Mouse (Mus musculus) ZHBTc4 (cell line): ENCODE results near the gene Engase.

ENCODE experiments used
- DNase-seq: peaks from one replicate; pipeline ENCODE4 v3.0.0-alpha.2; 2011; ENCODE audit warnings: low read depth, low spot score

Engase gene

GRCm38 (mm10) chr11:118453886-118454671, 22.6 kb upstream of the Engase start:
- no peak for DNase-seq

- no peak for DNase-seq
These were observed 20.8 kb upstream of the Engase start for GRCm38 (mm10) chr11:118455788-118456187.

DNA sequence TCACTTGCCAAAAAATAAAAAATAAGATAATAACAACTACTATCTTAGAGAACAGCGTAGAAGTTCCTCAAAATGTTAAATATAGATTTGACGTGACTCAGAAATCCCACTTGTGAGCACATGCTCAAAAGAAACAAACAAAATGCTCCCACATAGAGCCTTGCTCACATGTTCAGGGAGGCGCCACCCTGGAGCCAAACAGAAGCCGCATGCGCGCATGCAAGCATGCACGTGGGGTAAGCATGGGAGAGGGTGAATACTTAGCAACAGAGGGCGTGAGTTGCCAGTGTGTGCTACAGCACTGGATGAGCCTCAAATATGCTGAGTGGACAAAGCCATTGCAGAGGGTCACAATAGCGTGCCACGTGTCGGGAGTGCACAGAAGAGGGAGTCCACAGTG, 19.7 kb upstream of the Engase start:
- no peak for DNase-seq

DNA sequence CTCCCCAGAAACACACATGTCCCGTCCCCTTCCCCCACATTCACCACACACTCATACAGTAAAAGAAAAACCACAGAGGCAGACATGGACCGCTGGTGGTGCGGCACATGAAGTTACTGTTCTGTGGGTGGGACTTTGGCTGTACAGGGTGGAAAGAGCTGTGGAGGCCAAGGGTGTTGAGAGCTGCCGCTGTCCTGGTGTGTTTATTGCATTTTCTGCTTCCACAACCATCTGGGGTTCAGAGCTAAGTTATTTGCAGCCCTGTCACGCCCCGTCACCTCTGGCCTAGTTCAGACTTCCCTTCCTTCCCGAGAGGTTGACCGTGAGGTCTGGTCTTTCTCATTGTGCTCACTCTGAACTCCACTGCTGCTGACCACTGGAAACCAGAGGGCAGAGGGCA, 17.6 kb upstream of the Engase start:
- no peak for DNase-seq

DNA sequence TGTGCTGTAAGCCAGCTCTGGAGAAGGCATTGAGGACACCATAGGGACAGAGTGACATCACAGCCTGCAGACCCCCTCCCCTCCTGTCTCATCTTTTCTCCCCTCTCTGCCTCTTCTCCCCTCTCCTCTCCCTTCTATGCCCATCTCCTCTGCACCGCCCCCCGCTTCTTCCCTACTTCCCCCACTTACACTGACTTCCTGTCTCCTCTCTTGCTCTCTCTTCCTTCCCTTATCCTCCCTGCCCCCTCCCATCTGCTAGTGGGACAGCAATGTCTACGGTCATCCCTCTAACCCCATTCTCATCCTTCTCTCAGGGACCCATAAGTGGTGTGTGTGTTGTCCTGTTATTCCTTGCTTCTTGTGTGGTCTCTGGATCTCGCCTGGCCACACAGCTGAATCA, 17.1 kb upstream of the Engase start:
- DNase-seq = no peak

GRCm38 (mm10) chr11:118460280-118460679, 16.3 kb upstream of the Engase start:
- DNase-seq = peak; percentile 77

- DNase-seq = peak; percentile 74
These were observed 9.1 kb upstream of the Engase start for GRCm38 (mm10) chr11:118467441-118468035.

DNA sequence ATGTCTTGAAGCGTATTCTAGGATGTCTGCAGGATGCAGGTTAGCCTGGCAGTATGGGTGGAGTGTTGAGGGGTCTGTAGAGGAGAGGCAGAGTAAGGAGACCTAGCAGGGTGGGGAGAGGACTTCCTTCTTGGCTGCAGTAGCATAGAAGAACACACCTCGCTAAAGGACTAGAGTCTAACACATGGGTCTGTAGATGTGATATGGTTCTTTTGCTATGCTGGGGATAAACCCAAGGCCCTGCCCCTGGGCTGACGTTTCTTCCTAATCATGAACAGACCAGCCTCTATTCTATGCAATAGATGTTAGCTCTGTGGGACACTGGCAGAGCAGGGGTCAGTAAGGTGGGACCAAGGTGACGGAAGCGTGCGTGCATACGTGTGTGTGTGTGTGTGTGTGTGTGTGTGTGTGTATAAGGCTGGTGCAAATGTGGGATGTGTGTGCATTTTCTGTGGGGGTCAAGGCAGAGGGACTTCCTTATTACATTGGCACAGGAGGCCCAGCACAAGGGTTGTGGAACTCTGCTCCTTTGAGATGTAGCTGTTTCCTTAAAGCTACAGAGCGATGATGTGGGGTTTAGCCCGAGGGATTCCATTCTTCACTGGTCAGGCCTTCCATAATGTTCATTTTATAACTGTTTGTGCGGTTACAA, 7.0 kb upstream of the Engase start:
- DNase-seq = no peak

DNA sequence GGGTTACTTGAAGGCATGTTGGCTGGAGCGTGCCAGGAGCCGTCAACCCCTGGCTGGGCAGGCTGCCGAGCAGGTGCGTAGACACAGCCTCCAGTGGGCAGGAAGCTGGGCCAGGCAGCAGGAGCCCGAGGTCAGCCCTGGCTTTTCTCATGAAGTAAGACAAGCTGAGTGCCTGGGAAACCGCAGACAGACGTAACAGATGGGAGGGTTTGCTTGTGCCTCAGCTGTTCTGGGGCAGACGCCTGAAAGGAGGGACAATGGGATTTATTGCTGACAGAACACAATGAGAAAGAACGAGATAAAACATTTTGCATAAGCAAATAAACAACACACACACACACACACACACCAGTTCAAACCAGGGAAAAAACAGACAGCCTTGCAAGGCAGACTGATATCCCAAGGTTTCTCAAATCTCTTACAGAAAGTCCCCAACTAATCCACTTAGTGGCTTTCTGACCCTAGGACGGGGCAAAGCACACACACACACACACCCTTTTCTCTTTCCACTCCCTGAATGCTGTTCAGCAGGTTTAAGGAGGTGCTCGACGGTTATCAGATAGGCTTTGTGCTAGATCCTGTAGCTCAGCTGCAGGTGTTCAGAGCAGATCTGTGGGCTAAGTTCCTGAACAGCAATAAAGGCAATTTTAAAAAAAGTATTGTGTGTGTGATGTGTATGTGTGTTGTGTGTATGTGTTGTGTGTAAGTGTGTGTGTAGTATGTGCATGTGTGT, 6.2 kb upstream of the Engase start:
- DNase-seq = no peak

DNA sequence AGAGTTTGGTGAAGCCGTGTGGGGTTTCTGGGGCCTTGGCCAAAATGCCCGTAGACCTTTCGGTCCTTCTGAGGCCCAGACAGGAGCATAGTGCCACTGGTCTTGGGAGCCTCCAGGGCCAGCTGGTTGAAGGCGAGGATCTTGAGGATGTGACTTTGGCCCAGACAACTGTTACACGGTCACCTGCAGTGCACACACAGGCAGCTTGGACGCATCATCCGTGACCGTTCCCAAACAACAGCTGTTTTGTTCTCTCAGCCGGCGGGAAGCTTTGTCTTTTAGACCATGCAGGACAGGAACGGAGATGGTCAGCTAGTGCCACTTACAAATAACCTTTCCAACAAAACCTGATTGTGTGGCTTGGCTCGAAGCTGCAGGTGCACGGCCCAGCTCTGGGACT, 5.0 kb upstream of the Engase start:
- DNase-seq = no peak

DNA sequence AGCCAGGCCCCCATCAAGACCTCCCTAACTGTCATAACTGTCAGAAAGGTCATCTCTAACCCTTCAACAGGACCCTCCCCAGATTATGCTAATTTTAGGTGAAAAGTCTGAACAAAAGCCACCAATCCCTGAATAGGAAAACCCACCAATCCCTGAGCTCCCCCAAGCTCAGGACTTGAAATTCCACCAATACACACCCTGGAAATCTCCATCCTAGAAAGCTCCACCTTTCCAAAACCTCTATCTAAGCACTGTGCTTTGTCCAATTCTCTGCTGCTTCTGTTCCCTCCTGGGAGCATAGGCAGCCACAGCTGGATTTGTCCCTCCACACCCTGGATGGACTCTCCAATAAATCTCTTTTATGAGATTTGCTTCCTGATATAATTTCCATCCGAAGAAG, 3.5 kb upstream of the Engase start:
- DNase-seq = peak; percentile 76

- DNase-seq = peak; percentile 31
These were observed 2.7 kb upstream of the Engase start for GRCm38 (mm10) chr11:118473842-118474500.

DNA sequence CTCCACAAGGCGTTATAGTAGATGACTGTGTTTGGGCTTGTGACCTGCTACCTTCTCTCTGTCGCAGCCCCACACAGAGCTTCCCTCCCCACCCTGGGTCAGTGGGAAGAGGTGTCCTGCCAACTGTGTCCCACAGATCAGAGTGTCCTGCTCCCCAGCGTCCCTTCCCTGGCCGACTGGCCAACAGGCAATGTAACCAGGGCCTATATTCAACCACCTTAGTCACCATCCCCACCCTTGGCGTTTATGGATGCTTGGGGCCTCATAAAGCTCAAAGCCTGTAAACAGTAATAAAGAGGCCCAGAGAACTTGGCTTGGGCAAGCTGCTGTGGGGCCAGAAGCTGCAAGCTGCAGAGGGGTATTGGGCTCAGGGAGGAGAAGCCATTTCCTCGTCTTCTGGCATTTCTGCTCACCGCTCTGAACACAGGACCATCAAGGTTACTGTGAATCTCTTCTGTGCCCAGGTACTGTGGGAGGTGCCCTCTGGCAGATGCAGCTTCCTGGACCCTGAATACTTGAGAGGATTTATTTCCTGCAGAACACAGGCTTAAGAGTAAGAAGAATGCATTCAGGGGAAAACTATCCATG, 1.0 kb upstream of the Engase start:
- DNase-seq = no peak

- no peak for DNase-seq
These were observed 3.1 kb downstream of the Engase start for GRCm38 (mm10) chr11:118479776-118480175.

DNA sequence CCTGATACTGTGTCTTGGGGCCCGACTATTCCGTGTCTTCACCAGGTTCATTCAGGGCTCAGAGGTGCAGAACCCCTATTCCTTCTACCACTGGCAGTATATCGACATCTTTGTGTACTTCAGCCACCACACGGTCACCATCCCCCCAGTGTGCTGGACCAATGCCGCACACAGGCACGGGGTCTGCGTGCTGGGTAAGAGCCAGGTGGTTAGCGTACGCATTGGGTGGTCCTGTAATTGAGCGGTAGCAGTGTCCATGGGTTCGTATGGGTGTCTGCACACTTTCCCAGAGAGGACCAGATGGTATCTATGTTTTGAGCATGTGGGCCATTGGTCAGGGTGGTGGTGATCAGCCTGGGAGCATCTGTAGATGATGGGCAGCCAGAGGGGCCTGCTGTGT, 4.6 kb downstream of the Engase start:
- no peak for DNase-seq

- no peak for DNase-seq
These were observed 5.1 kb downstream of the Engase start for GRCm38 (mm10) chr11:118481751-118482150.

GRCm38 (mm10) chr11:118484169-118484568, 7.5 kb downstream of the Engase start:
- no peak for DNase-seq

DNA sequence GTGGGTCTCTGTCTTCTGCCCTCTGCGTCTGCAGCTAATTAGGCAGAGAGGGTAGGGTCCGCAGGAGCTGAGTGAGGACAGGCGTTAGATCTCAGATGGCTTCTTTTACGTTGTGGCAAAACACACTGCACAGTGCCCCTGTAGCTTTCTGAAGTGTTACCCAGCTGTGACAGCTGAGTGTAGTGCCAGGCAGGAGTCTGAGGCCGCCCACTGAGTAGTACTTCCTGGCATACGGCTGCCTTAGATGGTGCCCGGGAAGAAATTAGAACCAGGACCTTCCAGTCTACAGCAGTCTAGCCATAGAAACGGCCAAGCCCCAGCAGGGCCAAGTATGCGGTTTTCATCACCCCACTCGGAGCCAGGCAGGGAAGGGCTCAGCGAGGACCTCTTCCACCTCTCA, 8.7 kb downstream of the Engase start:
- no peak for DNase-seq

DNA sequence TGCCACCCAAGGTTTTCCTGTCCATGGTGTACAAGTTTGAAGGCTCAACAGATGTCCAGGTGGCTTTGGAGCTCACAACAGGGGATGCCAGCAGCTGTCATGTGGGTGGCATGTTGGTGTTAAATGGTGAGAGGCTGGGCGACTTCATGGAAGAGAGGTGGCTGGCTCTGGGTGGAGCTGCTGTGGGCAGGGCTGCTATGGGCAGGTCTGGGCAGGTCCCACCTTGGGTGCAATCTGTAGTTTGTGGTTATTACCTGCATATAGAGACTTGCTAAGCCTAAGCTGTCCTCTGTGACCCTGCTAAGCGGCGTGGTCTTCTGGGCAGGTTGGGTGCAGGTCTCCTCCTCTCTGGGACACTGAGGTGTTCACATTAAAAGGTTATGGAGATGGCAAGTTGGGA, 9.2 kb downstream of the Engase start:
- no peak for DNase-seq

DNA sequence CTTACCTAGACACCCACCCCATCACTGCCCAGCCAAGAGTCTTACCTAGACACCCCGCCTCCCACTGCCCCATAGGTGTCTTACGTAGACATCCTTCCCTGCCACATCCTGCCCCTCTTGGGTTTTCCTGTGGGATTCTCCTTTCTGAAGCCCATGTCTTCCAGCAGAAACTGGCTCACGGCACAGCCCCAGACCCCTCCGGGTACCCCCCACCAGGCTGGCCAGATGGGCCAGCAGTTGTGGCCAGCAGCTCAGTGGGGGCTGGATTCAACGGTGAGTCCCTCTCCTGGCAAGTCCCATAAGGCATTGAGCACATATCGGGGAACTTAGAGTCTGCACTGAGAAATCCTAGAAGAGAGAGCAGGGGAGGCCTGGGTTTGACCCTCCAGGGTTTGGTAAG, 9.7 kb downstream of the Engase start:
- no peak for DNase-seq
